In genomic region chr2:104816866-104817439, GRCm38 (mm10) we compare ENCODE assay signal across 1 mouse cellular context.
TF ChIP-seq lines count a peak whose summit lies in the region.

No protein-coding gene starts in this region.

TF ChIP-seq in CH12.LX, 34 proteins besides CTCF, POLR2A, EP300 and RAD21 (continued from another document):
- no peak for TF ChIP-seq ETS1 (conservative IDR thresholded peaks at IDR 0.05; ENCODE audit: low read depth, low read length)
- no peak for TF ChIP-seq USF1 (IDR thresholded peaks at IDR 0.05; ENCODE audit: low read depth, low read length)
- peak; percentile 50; the same call in 1 of the 2 replicates for TF ChIP-seq MAX (IDR thresholded peaks at IDR 0.05; ENCODE audit: low read length)
- TF ChIP-seq MAZ (IDR thresholded peaks at IDR 0.05; ENCODE audit: low read depth, low read length): no peak; the same call in 1 of the 2 replicates
- TF ChIP-seq HCFC1 (IDR thresholded peaks at IDR 0.05; ENCODE audit: low read depth, low read length): peak; percentile 52; the same call in 1 of the 2 replicates
- no peak; the same call in 1 of the 2 replicates for TF ChIP-seq CHD2 (IDR thresholded peaks at IDR 0.05; ENCODE audit: low read length)
- TF ChIP-seq CHD1 (IDR thresholded peaks at IDR 0.05; ENCODE audit: low read depth, low read length): no peak
- TF ChIP-seq UBTF (IDR thresholded peaks at IDR 0.05; ENCODE audit: low read depth, low read length): peak; percentile 84; the same call in 1 of the 2 replicates
- no peak for TF ChIP-seq JUN (IDR thresholded peaks at IDR 0.05; ENCODE audit: insufficient read depth, low read depth, low read length)
- no peak for TF ChIP-seq GABPA (IDR thresholded peaks at IDR 0.05; ENCODE audit: insufficient replicate concordance, low read depth, low read length)
- no peak for TF ChIP-seq ZKSCAN1 (IDR thresholded peaks at IDR 0.05; ENCODE audit: borderline replicate concordance, low read depth, low read length)
- peak; percentile 84 for TF ChIP-seq ELF1 (IDR thresholded peaks at IDR 0.05; ENCODE audit: low read depth, low read length)
- peak; percentile 66 for TF ChIP-seq SIN3A (IDR thresholded peaks at IDR 0.05; ENCODE audit: low read length)
- TF ChIP-seq USF2 (conservative IDR thresholded peaks at IDR 0.05; ENCODE audit: low read depth, low read length): no peak
- TF ChIP-seq TBP (conservative IDR thresholded peaks at IDR 0.05; ENCODE audit: low read depth, low read length): peak; percentile 65; the same call in 1 of the 2 replicates
- 0 out of 2 replicates have a peak, but pooled peaks have one; percentile 32 for TF ChIP-seq NRF1 (IDR thresholded peaks at IDR 0.05; ENCODE audit: low read depth, low read length)
- no peak for TF ChIP-seq ZNF384 (IDR thresholded peaks at IDR 0.05; ENCODE audit: low read depth, low read length)
